ENCODE assay signal across 8 mouse cellular contexts in genomic region chr11:70699722-70700556, GRCm38 (mm10). TPM values are rescaled to one million over a fixed set of nuclear protein-coding genes. Genes with fewer than 3 reads are reported as not detected.
A peak's percentile ranks its signal among the peaks of the same experiment; 100 is the strongest.
DNase-seq lines count a peak whose midpoint lies in the region; ATAC-seq and TF ChIP-seq lines count a peak whose summit lies in the region.

Gene Inca1, minus strand, starts transcription at chr11:70700155.
Gene Kif1c, plus strand, starts transcription at chr11:70700548.

- H3K4me3 ChIP-seq in hindbrain, embryonic 16.5 days (ENCODE audit: low read length), result peak within 1 kb of the TSS; percentile 96
- peak within 1 kb of the TSS; percentile 79 for H3K4me3 ChIP-seq in left cerebral cortex, adult 2 months

- peak within 1 kb of the TSS; percentile 94 for H3K4me2 ChIP-seq in hindbrain, embryonic 16.5 days (ENCODE audit: low read length)

- H3K4me1 ChIP-seq in hindbrain, embryonic 16.5 days (ENCODE audit: control insufficient read depth, insufficient read depth, low read depth, low read length), result peaks cover 25% of the 10 kb centered on the region

- 1% methylated on average over 51 of the region's 69 CpGs for WGBS in hindbrain, embryonic 16.5 days

- ATAC-seq in hindbrain, embryonic 16.5 days, result peak; percentile 96
- peak; percentile 99 for ATAC-seq in megakaryocyte, adult 5-6 weeks (ENCODE audit: poor library complexity, severe bottlenecking)

- no peaks in the 10 kb centered on the region for H3K27me3 ChIP-seq in hindbrain, embryonic 16.5 days (replicated peaks; ENCODE audit: control insufficient read depth, insufficient read depth, low read length)

- peak within 1 kb of the TSS; percentile 93 for H3K27ac ChIP-seq in hindbrain, embryonic 16.5 days (ENCODE audit: low read depth, low read length)
- peak within 1 kb of the TSS; percentile 99 for H3K27ac ChIP-seq in left cerebral cortex, adult 2 months

- intact Hi-C loops in left cerebral cortex, adult 2 months (cut with DNase I), result loop anchor here (1.0 to 2.0 kb wide), 2 partner anchors 12 to 53 kb away; partner anchors contain the start of genes Camta2, Rnf167 and Slc25a11

- TF ChIP-seq CTCF in left cerebral cortex, adult 2 months (IDR thresholded peaks at IDR 0.05), result no peak

- no peaks in the 10 kb centered on the region for H3K9me3 ChIP-seq in hindbrain, embryonic 16.5 days (ENCODE audit: control insufficient read depth, low read length)

- peak; percentile 92 for DNase-seq in T-cell, adult 2 months (ENCODE audit: low spot score)
- peak; percentile 96 to 97 for DNase-seq in cerebellum, postnatal 36 days
- peak; percentile 95 for DNase-seq in gastrocnemius, adult 18-20 months (ENCODE audit: low spot score)
- DNase-seq in left cerebral cortex, adult 2 months (ENCODE audit: extremely low spot score in 1 of 2, low spot score in 2 of 2), result peak; percentile 95 to 97
- DNase-seq in right cerebral cortex, adult 2 months (ENCODE audit: low spot score in 2 of 2), result peak; percentile 91 to 95
- peak; percentile 96 for DNase-seq in urinary bladder, postnatal 14 days (ENCODE audit: low spot score)

- peaks cover 12% of the 10 kb centered on the region for H3K36me3 ChIP-seq in hindbrain, embryonic 16.5 days (ENCODE audit: control insufficient read depth, insufficient read depth, low read length)

- H3K9ac ChIP-seq in hindbrain, embryonic 16.5 days (ENCODE audit: low read depth, low read length), result peak within 1 kb of the TSS; percentile 96

RNA-seq across cellular contexts. Expression of gene Inca1, which starts in this region (rescaled TPM):
- 1 to 10 TPM; 4.1 to 6.4 TPM for total RNA-seq in gastrocnemius, adult 18-20 months (2021)
- polyA plus RNA-seq in hindbrain, embryonic 16.5 days (2015; fragmentation: Nextera tagmentation; extraction: Ambion mirVana), result 1.2 and 1.4 TPM in 2 replicates
- 1 to 10 TPM; 1.8 to 3.0 TPM for total RNA-seq in left cerebral cortex, adult 2 months (2021)
- total RNA-seq in megakaryocyte, adult 5-6 weeks (2015), result not detected in 2 replicates
- 0.57 TPM in 1 of 2 replicates, not detected in the other for total RNA-seq in megakaryocyte, adult 5-6 weeks (2017)

RNA-seq across cellular contexts. Expression of gene Kif1c, which starts in this region (rescaled TPM):
- 100 to 1,000 TPM; 587 to 632 TPM for total RNA-seq in gastrocnemius, adult 18-20 months (2021)
- polyA plus RNA-seq in hindbrain, embryonic 16.5 days (2015; fragmentation: Nextera tagmentation; extraction: Ambion mirVana), result 1.3 and 1.6 TPM in 2 replicates
- 10 to 100 TPM; 58.1 to 60.7 TPM for total RNA-seq in left cerebral cortex, adult 2 months (2021)
- 6.7 and 7.7 TPM in 2 replicates for total RNA-seq in megakaryocyte, adult 5-6 weeks (2015)
- 17.4 and 21.6 TPM in 2 replicates for total RNA-seq in megakaryocyte, adult 5-6 weeks (2017)

Comparison
In these comparisons a context has a peak if more than half of its experiments do, and no peak if none do; other contexts are left out.
1. Peak in every context shown above with its lines: DNase-seq, ATAC-seq, H3K4me3 ChIP-seq and H3K27ac ChIP-seq.
2. RNA of gene Kif1c (total RNA-seq): 587 to 632 TPM in gastrocnemius, adult 18-20 months; 58.1 to 60.7 TPM in left cerebral cortex, adult 2 months and 6.7 to 21.6 TPM in megakaryocyte, adult 5-6 weeks; every median in the first group is over 4 times any median in the second.